Mouse (Mus musculus): ENCODE data around the gene Mturn.

Mturn gene

GRCm38 (mm10) chr6:54698691-54699476 lies 17.5 kb downstream of the Mturn start:
- no peak for DNase-seq

GRCm38 (mm10) chr6:54699477-54700056 lies 18.1 kb downstream of the Mturn start:
- DNase-seq = peak; percentile 67

- DNase-seq = no peak
Measured at GRCm38 (mm10) chr6:54700516-54700915, 19.1 kb downstream of the Mturn start.

GRCm38 (mm10) chr6:54701901-54702300 lies 20.5 kb downstream of the Mturn start:
- no peak for DNase-seq

- no peak for DNase-seq
Measured at GRCm38 (mm10) chr6:54703633-54704538, 22.5 kb downstream of the Mturn start.

GRCm38 (mm10) chr6:54704539-54704845 lies 23.1 kb downstream of the Mturn start:
- DNase-seq = no peak

GRCm38 (mm10) chr6:54704847-54705246 lies 23.4 kb downstream of the Mturn start:
- no peak for DNase-seq

- DNase-seq = no peak
Measured at GRCm38 (mm10) chr6:54705387-54705909, 24.0 kb downstream of the Mturn start.

- no peak for DNase-seq
Measured at GRCm38 (mm10) chr6:54706099-54706498, 24.7 kb downstream of the Mturn start.

- DNase-seq = no peak
Measured at GRCm38 (mm10) chr6:54706611-54707172, 25.3 kb downstream of the Mturn start.

GRCm38 (mm10) chr6:54708646-54709045 lies 27.2 kb downstream of the Mturn start:
- DNase-seq = no peak

GRCm38 (mm10) chr6:54715697-54716096 lies 34.3 kb downstream of the Mturn start:
- no peak for DNase-seq

- DNase-seq = no peak
Measured at GRCm38 (mm10) chr6:54718779-54719685, 37.6 kb downstream of the Mturn start.

- peak; percentile 17 for DNase-seq
Measured at GRCm38 (mm10) chr6:54719686-54720310, 38.4 kb downstream of the Mturn start.

GRCm38 (mm10) chr6:54720512-54721251 lies 39.3 kb downstream of the Mturn start:
- no peak for DNase-seq

- DNase-seq = no peak
Measured at GRCm38 (mm10) chr6:54721252-54721635, 39.8 kb downstream of the Mturn start.

- no peak for DNase-seq
Measured at GRCm38 (mm10) chr6:54726309-54726708, 44.9 kb downstream of the Mturn start.

- no peak for DNase-seq
Measured at GRCm38 (mm10) chr6:54726796-54727195, 45.4 kb downstream of the Mturn start.

- DNase-seq = no peak
Measured at GRCm38 (mm10) chr6:54727416-54727815, 46.0 kb downstream of the Mturn start.

- DNase-seq = no peak
Measured at GRCm38 (mm10) chr6:54729451-54730105, 48.2 kb downstream of the Mturn start.
